Mouse (Mus musculus): ENCODE data around the gene Olfr374. TPM values are rescaled to one million over a fixed set of nuclear protein-coding genes. Genes with fewer than 3 reads are reported as not detected.
"Not testable (repeated sequence)": the region's sequence is repeated elsewhere in the genome, so short reads cannot be mapped to it uniquely, and the experiment has no call there.

Olfr374 gene
- total and polyA plus RNA-seq, 3 experiments = not detected

DNA sequence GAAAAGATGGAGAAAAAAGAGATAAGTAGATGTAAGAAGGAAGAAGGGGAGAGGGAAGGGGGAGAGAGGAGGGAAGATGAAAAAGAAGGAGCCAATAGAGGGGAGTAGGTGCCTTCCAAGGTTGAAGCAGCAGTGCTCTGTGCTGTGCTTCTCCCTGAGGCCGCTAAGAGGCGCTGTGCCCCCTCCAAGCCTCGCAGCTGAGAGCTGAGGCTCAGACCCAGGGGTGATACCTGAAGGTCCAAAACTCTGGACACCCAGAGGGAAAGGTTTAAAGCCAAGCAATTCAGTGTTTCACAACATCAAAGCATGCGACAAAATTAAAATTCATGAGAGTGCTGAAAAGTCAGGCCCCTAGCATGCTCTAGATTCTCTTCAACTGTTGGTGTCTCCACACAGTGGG lies 1.7 kb upstream of the Olfr374 start:
- Histone ChIP-seq H3K4me3 (no peak overlapping the region), H3K9ac (ENCODE audit: low read depth, low read length) (no peak overlapping the region), H3K36me3 (ENCODE audit: control insufficient read depth, insufficient read depth, low read length) (no peaks in the 10 kb centered on the region), H3K4me1 (ENCODE audit: control insufficient read depth, insufficient read depth, low read length) (no peaks in the 10 kb centered on the region), H3K79me2 (replicated peaks; ENCODE audit: control insufficient read depth, insufficient read depth, low read length) (no peaks in the 10 kb centered on the region), H3K27me3 (ENCODE audit: control insufficient read depth, insufficient read depth, low read length) (no peaks in the 10 kb centered on the region), H3K27ac (no peak overlapping the region)
- TF ChIP-seq EP300 (IDR thresholded peaks at IDR 0.05; ENCODE audit: insufficient read depth, low read depth, low read length) (no peak), POLR2A (IDR thresholded peaks at IDR 0.05; ENCODE audit: insufficient read depth, low read depth, low read length) (no peak), CTCF (IDR thresholded peaks at IDR 0.05) (peak; percentile 47)
- no peak for DNase-seq
- 24% methylated on average over 4 of the region's 4 CpGs for WGBS
- intact Hi-C loops (cut with DNase I) = no loop called here

- WGBS = 64% methylated on average over 6 of the region's 6 CpGs
- intact Hi-C loops (cut with DNase I) = no loop called here
- no peak for DNase-seq
Measured at GRCm38 (mm10) chr8:72110876-72111275, 4.0 kb downstream of the Olfr374 start.

DNA sequence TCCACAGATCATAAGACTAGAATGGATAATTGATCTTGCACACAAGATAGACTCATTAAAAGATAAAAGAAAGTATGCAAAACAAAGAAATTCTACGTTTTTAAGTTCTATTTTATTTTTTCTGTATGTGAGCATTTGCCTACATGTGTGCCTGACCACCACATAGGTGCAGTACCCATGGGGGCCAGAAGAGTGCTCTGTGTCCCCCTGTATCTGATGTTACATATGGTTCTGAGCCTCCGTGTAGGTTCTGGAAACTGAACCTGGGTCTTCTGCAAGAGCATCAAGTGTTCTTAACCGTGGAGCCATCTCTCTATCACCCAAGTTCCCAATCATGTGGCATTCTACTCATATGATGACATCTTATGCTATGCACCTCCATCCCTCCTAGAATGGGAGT lies 5.6 kb downstream of the Olfr374 start:
- Histone ChIP-seq H3K27me3 (ENCODE audit: control insufficient read depth, insufficient read depth, low read length) (no peaks in the 10 kb centered on the region), H3K4me1 (ENCODE audit: control insufficient read depth, insufficient read depth, low read length) (no peaks in the 10 kb centered on the region), H3K79me2 (replicated peaks; ENCODE audit: control insufficient read depth, insufficient read depth, low read length) (no peaks in the 10 kb centered on the region), H3K4me3 (no peak overlapping the region), H3K9ac (ENCODE audit: low read depth, low read length) (no peak overlapping the region), H3K36me3 (ENCODE audit: control insufficient read depth, insufficient read depth, low read length) (no peaks in the 10 kb centered on the region), H3K27ac (no peak overlapping the region)
- 64% methylated on average over 3 of the region's 3 CpGs for WGBS
- no peak for DNase-seq
- TF ChIP-seq CTCF (IDR thresholded peaks at IDR 0.05) (peak; percentile 43), POLR2A (IDR thresholded peaks at IDR 0.05; ENCODE audit: insufficient read depth, low read depth, low read length) (no peak)
- intact Hi-C loops (cut with DNase I) = no loop called here

More at GRCm38 (mm10) chr8:72110876-72111275, 4.0 kb downstream of the Olfr374 start:
- Histone ChIP-seq H3K36me3 (ENCODE audit: control insufficient read depth, insufficient read depth, low read length) (no peaks in the 10 kb centered on the region), H3K4me1 (ENCODE audit: control insufficient read depth, insufficient read depth, low read length) (no peaks in the 10 kb centered on the region), H3K9ac (ENCODE audit: low read depth, low read length) (no peak overlapping the region), H3K4me3 (no peak overlapping the region), H3K79me2 (replicated peaks; ENCODE audit: control insufficient read depth, insufficient read depth, low read length) (no peaks in the 10 kb centered on the region), H3K27ac (no peak overlapping the region), H3K27me3 (ENCODE audit: control insufficient read depth, insufficient read depth, low read length) (no peaks in the 10 kb centered on the region)
- TF ChIP-seq CTCF (IDR thresholded peaks at IDR 0.05) (no peak), POLR2A (IDR thresholded peaks at IDR 0.05; ENCODE audit: insufficient read depth, low read depth, low read length) (no peak), EP300 (IDR thresholded peaks at IDR 0.05; ENCODE audit: insufficient read depth, low read depth, low read length) (no peak)

DNA sequence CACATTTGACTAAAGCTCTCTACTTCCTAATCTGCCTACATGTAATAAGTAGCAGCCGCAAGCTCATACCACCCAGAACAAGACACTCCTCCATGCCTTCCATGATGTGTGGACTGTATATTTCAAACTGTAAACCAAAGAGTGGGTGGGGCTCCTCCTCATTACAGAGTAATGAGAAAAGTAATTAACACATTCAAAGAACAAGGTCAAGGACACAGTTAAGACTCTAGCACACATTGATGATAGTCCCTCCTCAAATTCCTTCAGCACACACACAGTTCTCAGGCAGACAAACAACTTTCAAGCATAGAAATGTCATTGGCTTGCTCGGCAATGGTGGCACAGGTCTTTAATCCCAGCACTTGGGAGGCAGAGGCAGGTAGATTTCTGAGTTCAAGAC lies 8.4 kb downstream of the Olfr374 start:
- DNase-seq = no peak
- Histone ChIP-seq H3K79me2 (replicated peaks; ENCODE audit: control insufficient read depth, insufficient read depth, low read length) (no peaks in the 10 kb centered on the region), H3K27ac (no peak overlapping the region), H3K27me3 (ENCODE audit: control insufficient read depth, insufficient read depth, low read length) (no peaks in the 10 kb centered on the region), H3K9ac (ENCODE audit: low read depth, low read length) (no peak overlapping the region), H3K4me3 (no peak overlapping the region), H3K4me1 (ENCODE audit: control insufficient read depth, insufficient read depth, low read length) (no peaks in the 10 kb centered on the region), H3K36me3 (ENCODE audit: control insufficient read depth, insufficient read depth, low read length) (no peaks in the 10 kb centered on the region)
- WGBS = 79% methylated on average over 2 of the region's 2 CpGs
- no peak for TF ChIP-seq CTCF (IDR thresholded peaks at IDR 0.05)
- TF ChIP-seq EP300 (IDR thresholded peaks at IDR 0.05; ENCODE audit: insufficient read depth, low read depth, low read length) = no peak
- TF ChIP-seq POLR2A (IDR thresholded peaks at IDR 0.05; ENCODE audit: insufficient read depth, low read depth, low read length) = no peak
- intact Hi-C loops (cut with DNase I) = no loop called here

GRCm38 (mm10) chr8:72118616-72119015 lies 11.8 kb downstream of the Olfr374 start:
- H3K9ac ChIP-seq (ENCODE audit: low read depth, low read length) = no peak overlapping the region
- H3K27me3 ChIP-seq (ENCODE audit: control insufficient read depth, insufficient read depth, low read length) = no peaks in the 10 kb centered on the region
- H3K36me3 ChIP-seq (ENCODE audit: control insufficient read depth, insufficient read depth, low read length) = no peaks in the 10 kb centered on the region
- TF ChIP-seq CTCF (IDR thresholded peaks at IDR 0.05) (peak; percentile 28), EP300 (IDR thresholded peaks at IDR 0.05; ENCODE audit: insufficient read depth, low read depth, low read length) (no peak)
- no peaks in the 10 kb centered on the region for H3K79me2 ChIP-seq (replicated peaks; ENCODE audit: control insufficient read depth, insufficient read depth, low read length)
- H3K27ac ChIP-seq = no peak overlapping the region
- no peaks in the 10 kb centered on the region for H3K4me1 ChIP-seq (ENCODE audit: control insufficient read depth, insufficient read depth, low read length)
- 45% methylated on average over 4 of the region's 4 CpGs for WGBS
- intact Hi-C loops (cut with DNase I) = no loop called here
- no peak overlapping the region for H3K4me3 ChIP-seq
- DNase-seq = no peak

- intact Hi-C loops (cut with DNase I); H3K9ac ChIP-seq (ENCODE audit: low read depth, low read length); H3K27ac ChIP-seq; H3K27me3 ChIP-seq (ENCODE audit: control insufficient read depth, insufficient read depth, low read length); DNase-seq; H3K36me3 ChIP-seq (ENCODE audit: control insufficient read depth, insufficient read depth, low read length); H3K4me3 ChIP-seq; H3K79me2 ChIP-seq (replicated peaks; ENCODE audit: control insufficient read depth, insufficient read depth, low read length); H3K4me1 ChIP-seq (ENCODE audit: control insufficient read depth, insufficient read depth, low read length): not testable (repeated sequence)
- 67% methylated on average over 3 of the region's 3 CpGs for WGBS
Measured at GRCm38 (mm10) chr8:72121486-72121885, 14.6 kb downstream of the Olfr374 start.

DNA sequence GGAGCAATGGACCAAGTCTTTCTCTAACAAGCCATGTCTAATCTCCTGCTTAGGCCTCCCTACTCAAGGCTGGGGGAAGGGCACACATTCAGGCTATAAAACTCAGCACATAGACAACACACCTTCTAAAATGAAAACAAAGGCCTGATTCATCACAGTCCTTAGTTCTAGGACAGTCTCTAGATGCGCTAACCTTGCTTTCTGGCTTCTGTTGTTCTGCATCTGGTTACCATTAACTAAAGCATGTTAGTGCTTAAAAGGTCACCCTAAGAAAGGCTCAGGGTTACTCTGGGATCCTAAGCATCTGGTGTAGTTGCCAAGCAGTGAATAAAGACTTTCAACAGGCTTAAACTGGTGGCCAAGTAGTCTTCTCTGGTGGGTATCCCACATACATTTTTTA lies 15.2 kb downstream of the Olfr374 start:
- no peaks in the 10 kb centered on the region for H3K27me3 ChIP-seq (ENCODE audit: control insufficient read depth, insufficient read depth, low read length)
- H3K9ac ChIP-seq (ENCODE audit: low read depth, low read length) = no peak overlapping the region
- DNase-seq = no peak
- WGBS = 89% methylated on average over 1 of the region's 1 CpGs
- no peaks in the 10 kb centered on the region for H3K4me1 ChIP-seq (ENCODE audit: control insufficient read depth, insufficient read depth, low read length)
- no peak overlapping the region for H3K4me3 ChIP-seq
- no peaks in the 10 kb centered on the region for H3K79me2 ChIP-seq (replicated peaks; ENCODE audit: control insufficient read depth, insufficient read depth, low read length)
- no peak for TF ChIP-seq EP300 (IDR thresholded peaks at IDR 0.05; ENCODE audit: insufficient read depth, low read depth, low read length)
- TF ChIP-seq POLR2A (IDR thresholded peaks at IDR 0.05; ENCODE audit: insufficient read depth, low read depth, low read length) = no peak
- no peak for TF ChIP-seq CTCF (IDR thresholded peaks at IDR 0.05)
- no peak overlapping the region for H3K27ac ChIP-seq
- no peaks in the 10 kb centered on the region for H3K36me3 ChIP-seq (ENCODE audit: control insufficient read depth, insufficient read depth, low read length)
- intact Hi-C loops (cut with DNase I) = no loop called here
